Mouse (Mus musculus): ENCODE measurements at regions not wholly inside any gene's neighbourhood (a gene's known extent, or its start where the extent isn't known, plus 50 kb on each side); places are given as distances from the start of the nearest gene placed in this dataset.

- no peak for DNase-seq (ENCODE audit: low spot score)
Observed at GRCm38 (mm10) chr15:93832431-93832936, 236.8 kb upstream of the Prickle1 start.

GRCm38 (mm10) chr15:93831148-93831547 is 235.5 kb upstream of the Prickle1 start:
- Histone ChIP-seq H3K36me3 (ENCODE audit: control insufficient read depth, insufficient read depth, low read length) (no peaks in the 10 kb centered on the region), H3K9me3 (ENCODE audit: control insufficient read depth, low read length) (no peaks in the 10 kb centered on the region), H3K4me3 (ENCODE audit: low read depth, low read length) (no peak overlapping the region), H3K9ac (ENCODE audit: low read depth, low read length) (no peak overlapping the region), H3K27me3 (ENCODE audit: control insufficient read depth, insufficient read depth, low read length) (no peaks in the 10 kb centered on the region), H3K4me2 (replicated peaks; ENCODE audit: low read depth, low read length) (no peak overlapping the region), H3K4me1 (replicated peaks; ENCODE audit: control insufficient read depth, insufficient read depth, low read length) (no peaks in the 10 kb centered on the region), H3K27ac (ENCODE audit: low read depth, low read length) (no peak overlapping the region)
- WGBS = 87% methylated on average over 3 of the region's 3 CpGs
- ATAC-seq (ENCODE audit: low FRiP score) (no peak), DNase-seq (ENCODE audit: low spot score) (no peak)

More at GRCm38 (mm10) chr15:93832431-93832936, 236.8 kb upstream of the Prickle1 start:
- ATAC-seq (ENCODE audit: low FRiP score) = no peak
- Histone ChIP-seq H3K27me3 (ENCODE audit: control insufficient read depth, insufficient read depth, low read length) (no peaks in the 10 kb centered on the region), H3K9me3 (ENCODE audit: control insufficient read depth, low read length) (no peaks in the 10 kb centered on the region), H3K4me1 (replicated peaks; ENCODE audit: control insufficient read depth, insufficient read depth, low read length) (no peaks in the 10 kb centered on the region), H3K27ac (ENCODE audit: low read depth, low read length) (no peak overlapping the region), H3K4me2 (replicated peaks; ENCODE audit: low read depth, low read length) (no peak overlapping the region), H3K9ac (ENCODE audit: low read depth, low read length) (no peak overlapping the region), H3K4me3 (ENCODE audit: low read depth, low read length) (no peak overlapping the region), H3K36me3 (ENCODE audit: control insufficient read depth, insufficient read depth, low read length) (no peaks in the 10 kb centered on the region)
- 86% methylated on average over 14 of the region's 14 CpGs for WGBS

- ATAC-seq (ENCODE audit: low FRiP score) = no peak
- Histone ChIP-seq H3K4me1 (replicated peaks; ENCODE audit: control insufficient read depth, insufficient read depth, low read length) (no peaks in the 10 kb centered on the region), H3K9ac (ENCODE audit: low read depth, low read length) (no peak overlapping the region), H3K27me3 (ENCODE audit: control insufficient read depth, insufficient read depth, low read length) (no peaks in the 10 kb centered on the region), H3K4me2 (replicated peaks; ENCODE audit: low read depth, low read length) (no peak overlapping the region), H3K36me3 (ENCODE audit: control insufficient read depth, insufficient read depth, low read length) (no peaks in the 10 kb centered on the region), H3K4me3 (ENCODE audit: low read depth, low read length) (no peak overlapping the region), H3K9me3 (ENCODE audit: control insufficient read depth, low read length) (no peaks in the 10 kb centered on the region), H3K27ac (ENCODE audit: low read depth, low read length) (no peak overlapping the region; the same call in 1 of the 2 replicates)
- 71% methylated on average over 28 of the region's 28 CpGs for WGBS
- DNase-seq (ENCODE audit: low spot score) = no peak
Observed at GRCm38 (mm10) chr15:93824729-93825694, 229.3 kb upstream of the Prickle1 start.

DNA sequence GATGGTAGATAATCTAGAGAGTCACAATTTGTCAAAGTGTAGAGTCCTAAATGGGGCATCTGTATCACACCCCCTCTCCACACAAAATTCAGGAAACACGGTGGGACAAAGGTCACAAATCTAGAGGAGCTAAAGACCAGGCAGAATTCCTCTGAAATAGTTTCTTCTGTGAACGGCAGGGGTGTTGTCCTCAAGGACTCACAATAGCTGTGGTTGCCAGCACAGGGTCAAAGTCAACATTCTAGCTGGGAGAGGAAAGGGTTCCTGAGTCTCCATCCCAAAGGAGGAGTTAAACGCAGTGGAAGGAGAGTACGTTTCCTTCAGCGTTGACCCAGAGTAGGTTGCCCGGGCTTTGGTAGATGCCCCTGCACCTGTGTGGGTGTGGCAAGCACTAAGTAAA is 225.5 kb upstream of the Prickle1 start:
- Histone ChIP-seq H3K4me1 (replicated peaks; ENCODE audit: control insufficient read depth, insufficient read depth, low read length) (no peaks in the 10 kb centered on the region), H3K9me3 (ENCODE audit: control insufficient read depth, low read length) (no peaks in the 10 kb centered on the region), H3K27me3 (ENCODE audit: control insufficient read depth, insufficient read depth, low read length) (no peaks in the 10 kb centered on the region), H3K36me3 (ENCODE audit: control insufficient read depth, insufficient read depth, low read length) (no peaks in the 10 kb centered on the region), H3K4me2 (replicated peaks; ENCODE audit: low read depth, low read length) (no peak overlapping the region), H3K27ac (ENCODE audit: low read depth, low read length) (no peak overlapping the region), H3K4me3 (ENCODE audit: low read depth, low read length) (no peak overlapping the region), H3K9ac (ENCODE audit: low read depth, low read length) (no peak overlapping the region)
- DNase-seq (ENCODE audit: low spot score) (no peak), ATAC-seq (ENCODE audit: low FRiP score) (no peak)
- 78% methylated on average over 6 of the region's 6 CpGs for WGBS

DNA sequence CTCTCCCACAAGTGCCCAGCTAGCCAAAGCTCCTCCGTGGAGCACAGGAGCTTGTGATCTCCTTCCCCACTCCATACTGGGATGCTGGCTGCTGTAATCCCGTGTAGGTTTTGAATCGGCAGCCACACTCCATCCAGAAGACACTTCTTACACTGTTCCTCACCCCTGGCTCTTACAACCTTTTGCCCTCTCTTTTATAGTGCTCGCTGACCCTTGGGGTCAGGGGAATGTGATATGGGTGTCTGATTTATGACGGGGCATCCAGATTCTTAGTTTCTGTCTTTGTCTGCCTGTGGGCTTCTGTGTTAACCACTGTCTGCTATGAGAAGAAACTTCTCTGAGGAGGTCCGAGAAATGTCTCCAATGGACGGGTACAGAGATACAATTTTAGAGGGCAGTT is 216.3 kb upstream of the Prickle1 start:
- H3K36me3 ChIP-seq (ENCODE audit: control insufficient read depth, insufficient read depth, low read length) = no peaks in the 10 kb centered on the region
- H3K4me3 ChIP-seq (ENCODE audit: low read depth, low read length) = no peak overlapping the region
- no peaks in the 10 kb centered on the region for H3K27me3 ChIP-seq (ENCODE audit: control insufficient read depth, insufficient read depth, low read length)
- H3K27ac ChIP-seq (ENCODE audit: low read depth, low read length) = no peak overlapping the region
- H3K4me1 ChIP-seq (replicated peaks; ENCODE audit: control insufficient read depth, insufficient read depth, low read length) = no peaks in the 10 kb centered on the region
- H3K4me2 ChIP-seq (replicated peaks; ENCODE audit: low read depth, low read length) = no peak overlapping the region
- no peak for ATAC-seq (ENCODE audit: low FRiP score)
- whole genome bisulfite sequencing = 59% methylated on average over 7 of the region's 7 CpGs
- DNase-seq (ENCODE audit: low spot score) = no peak
- H3K9ac ChIP-seq (ENCODE audit: low read depth, low read length) = no peak overlapping the region
- no peaks in the 10 kb centered on the region for H3K9me3 ChIP-seq (ENCODE audit: control insufficient read depth, low read length)

- Histone ChIP-seq H3K36me3 (ENCODE audit: control insufficient read depth, insufficient read depth, low read length) (no peaks in the 10 kb centered on the region), H3K4me3 (ENCODE audit: low read depth, low read length) (no peak overlapping the region), H3K27ac (ENCODE audit: low read depth, low read length) (no peak overlapping the region), H3K9me3 (ENCODE audit: control insufficient read depth, low read length) (no peaks in the 10 kb centered on the region), H3K27me3 (ENCODE audit: control insufficient read depth, insufficient read depth, low read length) (no peaks in the 10 kb centered on the region), H3K4me1 (replicated peaks; ENCODE audit: control insufficient read depth, insufficient read depth, low read length) (no peaks in the 10 kb centered on the region), H3K9ac (ENCODE audit: low read depth, low read length) (no peak overlapping the region), H3K4me2 (replicated peaks; ENCODE audit: low read depth, low read length) (no peak overlapping the region)
- DNase-seq (ENCODE audit: low spot score) = no peak
- no peak for ATAC-seq (ENCODE audit: low FRiP score)
- 88% methylated on average over 8 of the region's 8 CpGs for WGBS
Observed at GRCm38 (mm10) chr15:93807993-93808392, 212.3 kb upstream of the Prickle1 start.

GRCm38 (mm10) chr15:93807505-93807904 is 211.8 kb upstream of the Prickle1 start:
- no peak overlapping the region for H3K9ac ChIP-seq (ENCODE audit: low read depth, low read length)
- no peak overlapping the region for H3K4me2 ChIP-seq (replicated peaks; ENCODE audit: low read depth, low read length)
- DNase-seq (ENCODE audit: low spot score) (no peak), ATAC-seq (ENCODE audit: low FRiP score) (no peak)
- H3K36me3 ChIP-seq (ENCODE audit: control insufficient read depth, insufficient read depth, low read length) = no peaks in the 10 kb centered on the region
- H3K9me3 ChIP-seq (ENCODE audit: control insufficient read depth, low read length) = no peaks in the 10 kb centered on the region
- no peak overlapping the region for H3K4me3 ChIP-seq (ENCODE audit: low read depth, low read length)
- WGBS = 93% methylated on average over 8 of the region's 8 CpGs
- no peaks in the 10 kb centered on the region for H3K4me1 ChIP-seq (replicated peaks; ENCODE audit: control insufficient read depth, insufficient read depth, low read length)
- H3K27ac ChIP-seq (ENCODE audit: low read depth, low read length) = no peak overlapping the region
- H3K27me3 ChIP-seq (ENCODE audit: control insufficient read depth, insufficient read depth, low read length) = no peaks in the 10 kb centered on the region

DNA sequence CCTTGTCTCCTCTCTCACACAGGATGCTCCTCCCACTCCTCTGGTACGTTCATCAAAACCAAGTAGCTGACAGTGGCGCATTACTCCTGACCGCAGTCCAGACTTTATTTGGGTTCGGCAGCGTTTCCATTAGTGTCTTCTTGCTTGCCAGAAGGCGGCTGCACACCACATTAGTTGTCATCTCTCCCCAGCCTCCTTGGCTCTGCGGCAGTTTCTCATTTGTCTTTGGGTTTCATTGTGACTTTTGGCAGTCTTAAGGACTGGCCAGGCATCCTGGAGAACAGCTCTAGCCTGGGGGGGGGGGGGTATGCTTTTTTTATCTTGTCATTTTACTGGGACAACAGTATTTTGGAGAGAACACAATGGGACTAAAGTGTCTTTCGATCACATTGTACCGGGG is 209.0 kb upstream of the Prickle1 start:
- no peaks in the 10 kb centered on the region for H3K36me3 ChIP-seq (ENCODE audit: control insufficient read depth, insufficient read depth, low read length)
- H3K27ac ChIP-seq (ENCODE audit: low read depth, low read length) = no peak overlapping the region
- DNase-seq (ENCODE audit: low spot score) (no peak), ATAC-seq (ENCODE audit: low FRiP score) (no peak)
- no peaks in the 10 kb centered on the region for H3K9me3 ChIP-seq (ENCODE audit: control insufficient read depth, low read length)
- H3K4me1 ChIP-seq (replicated peaks; ENCODE audit: control insufficient read depth, insufficient read depth, low read length) = no peaks in the 10 kb centered on the region
- H3K27me3 ChIP-seq (ENCODE audit: control insufficient read depth, insufficient read depth, low read length) = no peaks in the 10 kb centered on the region
- no peak overlapping the region for H3K4me2 ChIP-seq (replicated peaks; ENCODE audit: low read depth, low read length)
- WGBS = 84% methylated on average over 9 of the region's 9 CpGs
- H3K4me3 ChIP-seq (ENCODE audit: low read depth, low read length) = no peak overlapping the region
- no peak overlapping the region for H3K9ac ChIP-seq (ENCODE audit: low read depth, low read length)

DNA sequence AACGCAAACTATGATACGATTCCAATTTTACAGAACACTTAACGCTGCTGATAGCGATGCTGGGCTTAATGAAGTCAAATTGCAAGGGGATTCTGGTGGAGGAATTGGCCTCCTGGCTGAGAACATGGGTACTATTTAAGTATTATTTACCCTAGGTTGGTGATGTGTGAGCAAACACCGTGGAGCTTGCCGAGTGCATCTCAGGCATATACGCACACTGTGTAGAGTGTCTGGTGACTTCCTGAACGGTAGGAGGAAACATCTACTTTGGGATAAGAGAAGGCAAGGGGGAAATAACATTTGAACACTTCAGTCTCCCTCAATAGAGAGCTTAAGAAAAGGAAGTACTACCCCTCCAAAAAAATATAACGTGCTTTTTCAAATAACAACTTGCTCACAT is 194.8 kb upstream of the Prickle1 start:
- H3K27me3 ChIP-seq (ENCODE audit: control insufficient read depth, insufficient read depth, low read length) = no peaks in the 10 kb centered on the region
- no peak overlapping the region for H3K4me2 ChIP-seq (replicated peaks; ENCODE audit: low read depth, low read length)
- DNase-seq (ENCODE audit: low spot score) (no peak), ATAC-seq (ENCODE audit: low FRiP score) (no peak)
- no peaks in the 10 kb centered on the region for H3K9me3 ChIP-seq (ENCODE audit: control insufficient read depth, low read length)
- H3K4me3 ChIP-seq (ENCODE audit: low read depth, low read length) = no peak overlapping the region
- no peaks in the 10 kb centered on the region for H3K4me1 ChIP-seq (replicated peaks; ENCODE audit: control insufficient read depth, insufficient read depth, low read length)
- 89% methylated on average over 9 of the region's 9 CpGs for WGBS
- H3K9ac ChIP-seq (ENCODE audit: low read depth, low read length) = no peak overlapping the region
- H3K36me3 ChIP-seq (ENCODE audit: control insufficient read depth, insufficient read depth, low read length) = no peaks in the 10 kb centered on the region
- no peak overlapping the region for H3K27ac ChIP-seq (ENCODE audit: low read depth, low read length)
